Mouse (Mus musculus) CH12.LX (cell line): ENCODE data around the gene Ctbp2.

ENCODE experiments used
- CHD1 ChIP-seq: IDR thresholded peaks from 2 replicates; pipeline ENCODE4 v1.6.1; 2012; ENCODE audit warnings: low read depth, low read length, improper control_type of control experiment, inconsistent platforms
- CTCF ChIP-seq, 2 experiments: IDR thresholded peaks in 1 of 2; conservative IDR thresholded peaks in 1 of 2; 2 replicates each; pipeline ENCODE4 v1.5.1; 2011 to 2012; ENCODE audit warnings: low read depth in 2 of 2, low read length in 2 of 2, improper control_type of control experiment in 1 of 2, inconsistent platforms in 1 of 2, mild to moderate bottlenecking in 1 of 2, moderate library complexity in 1 of 2
- EP300 ChIP-seq: IDR thresholded peaks from 2 replicates; pipeline ENCODE4 v1.6.1; 2011; ENCODE audit warnings: low read length, improper control_type of control experiment
- ETS1 ChIP-seq: conservative IDR thresholded peaks from 2 replicates; pipeline ENCODE4 v1.6.1; 2012; ENCODE audit warnings: low read depth, mild to moderate bottlenecking, inconsistent platforms, low read length, improper control_type of control experiment, moderate library complexity
- JUN ChIP-seq: IDR thresholded peaks from 2 replicates; pipeline ENCODE4 v1.6.1; 2011; ENCODE audit warnings: low read depth, mild to moderate bottlenecking, low read length, improper control_type of control experiment, moderate library complexity; ENCODE audit not compliant: insufficient read depth
- PAX5 ChIP-seq: IDR thresholded peaks from 2 replicates; pipeline ENCODE4 v1.6.1; 2012; ENCODE audit warnings: low read length, inconsistent platforms, mixed read lengths
- POLR2A ChIP-seq: IDR thresholded peaks from 2 replicates; pipeline ENCODE4 v1.6.1; 2011; ENCODE audit warnings: low read depth, mild to moderate bottlenecking, improper control_type of control experiment, low read length
- RAD21 ChIP-seq: IDR thresholded peaks from 2 replicates; pipeline ENCODE4 v1.6.1; 2011; ENCODE audit warnings: low read depth, mild to moderate bottlenecking, low read length, improper control_type of control experiment, moderate library complexity
- ZC3H11A ChIP-seq: IDR thresholded peaks from 2 replicates; pipeline ENCODE4 v1.6.1; 2012; ENCODE audit warnings: low read depth, mild to moderate bottlenecking, inconsistent platforms, low read length, improper control_type of control experiment

- TF ChIP-seq CTCF (conservative IDR thresholded peaks at IDR 0.05 in 1 of 2, IDR thresholded peaks at IDR 0.05 in 1 of 2; ENCODE audit: low read depth in 2 of 2, low read length in 2 of 2) (no peak), JUN (no peak), PAX5 (no peak), POLR2A (no peak), RAD21 (no peak), EP300 (no peak), ZC3H11A (no peak), ETS1 (no peak), CHD1 (no peak)
These were observed 35.7 kb downstream of the Ctbp2 start for GRCm38 (mm10) chr7:133088411-133088810.
